Mouse (Mus musculus): Measurements from ENCODE around the gene Amt.

- TF ChIP-seq POLR2A (IDR thresholded peaks at IDR 0.05; ENCODE audit: control insufficient read depth, low read depth, low read length) (no peak), CTCF (IDR thresholded peaks at IDR 0.05; ENCODE audit: control insufficient read depth, insufficient read depth, insufficient replicate concordance, low read depth, low read length) (no peak)
Measured at GRCm38 (mm10) chr9:108349727-108350126, 53.1 kb downstream of the Amt start.
